Mouse (Mus musculus) macrophage (primary cell): ENCODE measurements at regions not wholly inside any gene's neighbourhood (a gene's known extent, or its start where the extent isn't known, plus 50 kb on each side); places are given as distances from the start of the nearest gene placed in this dataset.
"Not testable (repeated sequence)": the region's sequence is repeated elsewhere in the genome, so short reads cannot be mapped to it uniquely, and the experiment has no call there.

Experiments
- H3K27ac ChIP-seq: fragments of 350-480 bp; formaldehyde crosslinking; 2 replicates; pipeline ENCODE4 v1.9.0; 2021
- H3K36me3 ChIP-seq: fragments of 350-480 bp; formaldehyde crosslinking; 2 replicates; pipeline ENCODE4 v1.9.0; 2021; ENCODE audit errors: inconsistent target
- H3K4me3 ChIP-seq: fragments of 350-480 bp; formaldehyde crosslinking; 2 replicates; pipeline ENCODE4 v1.9.0; 2021; ENCODE audit errors: inconsistent target
- H3K79me2 ChIP-seq: fragments of 350-480 bp; formaldehyde crosslinking; 2 replicates; pipeline ENCODE4 v1.9.0; 2021; ENCODE audit errors: inconsistent target
- WGBS: methylation state at CpG from one replicate; pipeline ENCODE4 v1.1.7; 2026; ENCODE audit warnings: inconsistent platforms; ENCODE audit not compliant: missing documents; 5-methylcytosine and 5-hydroxymethylcytosine counted together

GRCm38 (mm10) chr13:5920422-5920821, 59.1 kb downstream of the Klf6 start:
- Histone ChIP-seq H3K27ac (no peak overlapping the region), H3K4me3 (no peak overlapping the region), H3K79me2 (no peaks in the 10 kb centered on the region), H3K36me3 (no peaks in the 10 kb centered on the region)
- 27% methylated on average over 3 of the region's 3 CpGs for WGBS

- WGBS: 88% methylated on average over 2 of the region's 2 CpGs
- no peak overlapping the region for H3K4me3 ChIP-seq
Observed at GRCm38 (mm10) chr13:5931433-5931832, 70.2 kb downstream of the Klf6 start.

GRCm38 (mm10) chr13:5937436-5937835, 76.2 kb downstream of the Klf6 start:
- Histone ChIP-seq H3K79me2 (no peaks in the 10 kb centered on the region), H3K27ac (no peak overlapping the region), H3K36me3 (no peaks in the 10 kb centered on the region), H3K4me3 (no peak overlapping the region)
- WGBS: 96% methylated on average over 2 of the region's 2 CpGs

More at GRCm38 (mm10) chr13:5931433-5931832, 70.2 kb downstream of the Klf6 start:
- Histone ChIP-seq H3K79me2 (no peaks in the 10 kb centered on the region), H3K27ac (no peak overlapping the region), H3K36me3 (no peaks in the 10 kb centered on the region)

GRCm38 (mm10) chr13:5937970-5938369, 76.7 kb downstream of the Klf6 start:
- Histone ChIP-seq H3K79me2 (no peaks in the 10 kb centered on the region), H3K4me3 (no peak overlapping the region), H3K27ac (no peak overlapping the region), H3K36me3 (no peaks in the 10 kb centered on the region)
- WGBS: 48% methylated on average over 4 of the region's 4 CpGs

GRCm38 (mm10) chr13:5939368-5939767, 78.1 kb downstream of the Klf6 start:
- Histone ChIP-seq H3K36me3 (no peaks in the 10 kb centered on the region), H3K79me2 (no peaks in the 10 kb centered on the region), H3K27ac (no peak overlapping the region), H3K4me3 (no peak overlapping the region)
- WGBS: 2% methylated on average over 3 of the region's 3 CpGs

GRCm38 (mm10) chr13:5952863-5953262, 91.6 kb downstream of the Klf6 start:
- 86% methylated on average over 2 of the region's 2 CpGs for WGBS
- H3K27ac ChIP-seq: no peak overlapping the region
- no peak overlapping the region for H3K4me3 ChIP-seq
- H3K36me3 ChIP-seq: no peaks in the 10 kb centered on the region
- no peaks in the 10 kb centered on the region for H3K79me2 ChIP-seq

- not testable (repeated sequence) for H3K27ac ChIP-seq, H3K79me2 ChIP-seq, H3K36me3 ChIP-seq, H3K4me3 ChIP-seq
Observed at GRCm38 (mm10) chr13:5955121-5955520, 93.8 kb downstream of the Klf6 start.

- Histone ChIP-seq H3K4me3 (no peak overlapping the region), H3K36me3 (no peaks in the 10 kb centered on the region), H3K79me2 (no peaks in the 10 kb centered on the region), H3K27ac (no peak overlapping the region)
- WGBS: 26% methylated on average over 1 of the region's 1 CpGs
Observed at GRCm38 (mm10) chr13:5956145-5956544, 94.9 kb downstream of the Klf6 start.

GRCm38 (mm10) chr13:5962947-5963346, 101.7 kb downstream of the Klf6 start:
- Histone ChIP-seq H3K27ac (no peak overlapping the region), H3K79me2 (no peaks in the 10 kb centered on the region), H3K4me3 (no peak overlapping the region), H3K36me3 (no peaks in the 10 kb centered on the region)
- WGBS: 92% methylated on average over 1 of the region's 1 CpGs

- no peaks in the 10 kb centered on the region for H3K36me3 ChIP-seq
- no peaks in the 10 kb centered on the region for H3K79me2 ChIP-seq
- WGBS: 92% methylated on average over 1 of the region's 1 CpGs
- H3K4me3 ChIP-seq: no peak overlapping the region
- no peak overlapping the region for H3K27ac ChIP-seq
Observed at GRCm38 (mm10) chr13:5964626-5965025, 103.3 kb downstream of the Klf6 start.

GRCm38 (mm10) chr13:5978615-5979014, 117.3 kb downstream of the Klf6 start:
- no peak overlapping the region for H3K27ac ChIP-seq
- WGBS: 79% methylated on average over 1 of the region's 1 CpGs

GRCm38 (mm10) chr13:5987491-5987890, 126.2 kb downstream of the Klf6 start:
- H3K4me3 ChIP-seq: no peak overlapping the region
- H3K27ac ChIP-seq: no peak overlapping the region
- no peaks in the 10 kb centered on the region for H3K79me2 ChIP-seq
- 96% methylated on average over 2 of the region's 2 CpGs for WGBS
- no peaks in the 10 kb centered on the region for H3K36me3 ChIP-seq

More at GRCm38 (mm10) chr13:5978615-5979014, 117.3 kb downstream of the Klf6 start:
- Histone ChIP-seq H3K4me3 (no peak overlapping the region), H3K79me2 (no peaks in the 10 kb centered on the region), H3K36me3 (no peaks in the 10 kb centered on the region)

- Histone ChIP-seq H3K36me3 (no peaks in the 10 kb centered on the region), H3K4me3 (no peak overlapping the region), H3K79me2 (no peaks in the 10 kb centered on the region), H3K27ac (no peak overlapping the region)
- WGBS: 80% methylated on average over 7 of the region's 7 CpGs
Observed at GRCm38 (mm10) chr13:5988407-5988806, 127.1 kb downstream of the Klf6 start.

GRCm38 (mm10) chr13:6000559-6001217, 139.4 kb downstream of the Klf6 start:
- 92% methylated on average over 8 of the region's 8 CpGs for WGBS
- no peak overlapping the region for H3K4me3 ChIP-seq
- no peak overlapping the region for H3K27ac ChIP-seq
- H3K79me2 ChIP-seq: no peaks in the 10 kb centered on the region
- H3K36me3 ChIP-seq: no peaks in the 10 kb centered on the region

GRCm38 (mm10) chr13:6001218-6001564, 139.9 kb downstream of the Klf6 start:
- no peak overlapping the region for H3K4me3 ChIP-seq
- H3K36me3 ChIP-seq: no peaks in the 10 kb centered on the region
- WGBS: 96% methylated on average over 3 of the region's 3 CpGs
- no peak overlapping the region for H3K27ac ChIP-seq
- H3K79me2 ChIP-seq: no peaks in the 10 kb centered on the region

- Histone ChIP-seq H3K36me3 (no peaks in the 10 kb centered on the region), H3K79me2 (no peaks in the 10 kb centered on the region), H3K4me3 (no peak overlapping the region), H3K27ac (no peak overlapping the region)
- WGBS: 100% methylated on average over 6 of the region's 6 CpGs
Observed at GRCm38 (mm10) chr13:6005901-6006300, 144.6 kb downstream of the Klf6 start.
